ENCODE assay signal across 12 mouse cellular contexts in genomic region chr13:63246332-63246940, GRCm38 (mm10).
A peak's percentile ranks its signal among the peaks of the same experiment; 100 is the strongest.
DNase-seq lines count a peak whose midpoint lies in the region; ATAC-seq and TF ChIP-seq lines count a peak whose summit lies in the region.
"Had no signal": no experiment of that assay in that cellular context is flagged by ENCODE, and none has a peak within 500 bp of the region (broad histone marks: within the 10 kb centered on the region; RNA-seq: fewer than 3 reads in every experiment).

No protein-coding gene starts in this region.

- no peak overlapping the region; the same call in 1 of the 2 replicates for H3K9ac ChIP-seq in liver, adult 2 months (ENCODE audit: low read depth, low read length)
- H3K9ac ChIP-seq in liver, embryonic 12.5 days = no peak overlapping the region
- no peak overlapping the region for H3K9ac ChIP-seq in lung, postnatal 0 days (replicated peaks; ENCODE audit: low read depth)
- H3K9ac ChIP-seq: liver, embryonic 13.5 days had no signal

- H3K36me3 ChIP-seq in liver, adult 2 months (ENCODE audit: control insufficient read depth, insufficient read depth, low read length) = peaks cover 15% of the 10 kb centered on the region
- H3K36me3 ChIP-seq in liver, embryonic 12.5 days = peaks cover 9% of the 10 kb centered on the region; the same call in 1 of the 2 replicates
- H3K36me3 ChIP-seq in lung, postnatal 0 days (ENCODE audit: insufficient read depth, low read length) = no peaks in the 10 kb centered on the region

- 67% methylated on average over 12 of the region's 12 CpGs for WGBS in liver, adult 2 months
- 79% methylated on average over 12 of the region's 12 CpGs for WGBS in liver, embryonic 12.5 days (ENCODE audit: insufficient replicate concordance)
- WGBS in lung, postnatal 0 days = 26% methylated on average over 12 of the region's 12 CpGs

- TF ChIP-seq POLR2A in liver, adult 2 months (IDR thresholded peaks at IDR 0.05; ENCODE audit: extremely low read depth, insufficient read depth, low read length) = no peak
- no peak for TF ChIP-seq POLR2A in embryonic fibroblast, embryonic 13.5 days (IDR thresholded peaks at IDR 0.05; ENCODE audit: low read depth, low read length)

- H3K4me3 ChIP-seq in liver, adult 2 months (ENCODE audit: insufficient read depth, low read depth, low read length) = no peak overlapping the region
- H3K4me3 ChIP-seq in liver, embryonic 12.5 days = no peak overlapping the region
- H3K4me3 ChIP-seq in embryonic fibroblast, embryonic 13.5 days (ENCODE audit: insufficient read depth, low read length) = peak overlapping the region; percentile 22; the same call in 1 of the 2 replicates
- H3K4me3 ChIP-seq in lung, postnatal 0 days (ENCODE audit: low read depth, low read length) = no peak overlapping the region
- H3K4me3 ChIP-seq: erythroblast, embryonic 14.5 days; liver, embryonic 13.5 days had no signal

- no peak for TF ChIP-seq CTCF in liver, adult 2 months (IDR thresholded peaks at IDR 0.05; ENCODE audit: low read depth, low read length)
- TF ChIP-seq CTCF in embryonic fibroblast, embryonic 13.5 days (IDR thresholded peaks at IDR 0.05; ENCODE audit: borderline replicate concordance, insufficient read depth, low read length) = no peak
- no peak for TF ChIP-seq CTCF in lung, postnatal 0 days (IDR thresholded peaks at IDR 0.05)

- H3K9me3 ChIP-seq in liver, embryonic 12.5 days (replicated peaks) = no peaks in the 10 kb centered on the region
- H3K9me3 ChIP-seq in lung, postnatal 0 days (ENCODE audit: low read length) = no peaks in the 10 kb centered on the region
- H3K9me3 ChIP-seq: liver, embryonic 13.5 days had no signal

- peaks cover 45% of the 10 kb centered on the region for H3K79me2 ChIP-seq in liver, adult 2 months (ENCODE audit: control insufficient read depth, insufficient read depth, low read length)

- no peak for DNase-seq in liver, adult 2 months (ENCODE audit: extremely low read depth, low read depth, low spot score)
- DNase-seq in MN1 (ENCODE audit: low spot score) (peak; percentile 39), adipocyte (ENCODE audit: low spot score) (no peak)
- DNase-seq in lung, postnatal 0 days (ENCODE audit: low spot score) = peak; percentile 60
- DNase-seq in gastrocnemius, postnatal 4 days (ENCODE audit: low spot score in 2 of 2) = no peak
- no peak for DNase-seq in cerebellum, postnatal 10 days
- DNase-seq: adrenal gland, postnatal 36 days; liver, embryonic 13.5 days; thymus, postnatal 36 days had no signal

- ATAC-seq in liver, embryonic 12.5 days = no peak
- ATAC-seq in lung, postnatal 0 days = no peak

- no peaks in the 10 kb centered on the region for H3K27me3 ChIP-seq in liver, adult 2 months (ENCODE audit: control insufficient read depth, insufficient read depth, low read length)
- H3K27me3 ChIP-seq in liver, embryonic 12.5 days (replicated peaks) = no peaks in the 10 kb centered on the region
- no peaks in the 10 kb centered on the region for H3K27me3 ChIP-seq in lung, postnatal 0 days (replicated peaks; ENCODE audit: insufficient read depth, low read length)
- H3K27me3 ChIP-seq: liver, embryonic 13.5 days had no signal

- H3K27ac ChIP-seq in liver, adult 2 months (replicated peaks; ENCODE audit: insufficient read depth, low read depth, low read length) = peak overlapping the region; percentile 25; the same call in 1 of the 2 replicates
- H3K27ac ChIP-seq in liver, embryonic 12.5 days = no peak overlapping the region
- peak overlapping the region; percentile 75 for H3K27ac ChIP-seq in embryonic fibroblast, embryonic 13.5 days (ENCODE audit: insufficient read depth, low read length)
- peak overlapping the region; percentile 64 for H3K27ac ChIP-seq in lung, postnatal 0 days (ENCODE audit: low read length)
- H3K27ac ChIP-seq: liver, embryonic 13.5 days had no signal

- no peak overlapping the region for H3K4me2 ChIP-seq in liver, embryonic 12.5 days
- peak overlapping the region; percentile 6 for H3K4me2 ChIP-seq in lung, postnatal 0 days (replicated peaks; ENCODE audit: low read depth, low read length)
- H3K4me2 ChIP-seq: liver, embryonic 13.5 days had no signal

- peaks cover 31% of the 10 kb centered on the region for H3K4me1 ChIP-seq in liver, adult 2 months (ENCODE audit: control insufficient read depth, insufficient read depth, low read length)
- H3K4me1 ChIP-seq in liver, embryonic 12.5 days = peaks cover 6% of the 10 kb centered on the region
- H3K4me1 ChIP-seq in embryonic fibroblast, embryonic 13.5 days (ENCODE audit: control insufficient read depth, insufficient read depth, low read length) = peaks cover 22% of the 10 kb centered on the region
- peaks cover 47% of the 10 kb centered on the region for H3K4me1 ChIP-seq in lung, postnatal 0 days (ENCODE audit: insufficient read depth, low read depth, low read length)

- peak; percentile 82 for TF ChIP-seq EP300 in lung, postnatal 0 days (IDR thresholded peaks at IDR 0.05)

Comparison
In these comparisons a context has a peak if more than half of its experiments do, and no peak if none do; other contexts are left out.
1. DNase-seq: peak in MN1 (single experiment) and lung, postnatal 0 days (single experiment); none in liver, adult 2 months (single experiment), gastrocnemius, postnatal 4 days (0 of 2), cerebellum, postnatal 10 days (0 of 2) and adipocyte (single experiment).